Comparison of ENCODE assay signal across 17 mouse cellular contexts in genomic region chr15:98738796-98739195, GRCm38 (mm10). TPM values are rescaled to one million over a fixed set of nuclear protein-coding genes. Genes with fewer than 3 reads are reported as not detected.
DNase-seq lines count a peak whose midpoint lies in the region; ATAC-seq lines count a peak whose summit lies in the region.
"Had no signal": no experiment of that assay in that cellular context is flagged by ENCODE, and none has a peak within 500 bp of the region (broad histone marks: within the 10 kb centered on the region; RNA-seq: fewer than 3 reads in every experiment).

No protein-coding gene starts in this region.

- ATAC-seq in hindbrain, embryonic 11.5 days (ENCODE audit: low FRiP score): no peak
- ATAC-seq in lung, embryonic 15.5 days (ENCODE audit: borderline replicate concordance, extremely low read depth, low FRiP score, low TSS enrichment): no peak
- ATAC-seq in megakaryocyte progenitor cell, adult 5-6 weeks (replicated peaks; ENCODE audit: poor library complexity): peak; percentile 62
- ATAC-seq: Patski had no signal

- no peak overlapping the region for H3K4me2 ChIP-seq in hindbrain, embryonic 11.5 days (replicated peaks; ENCODE audit: low read depth, low read length)
- H3K4me2 ChIP-seq in lung, embryonic 15.5 days: no peak overlapping the region

- DNase-seq in hindbrain, embryonic 10.5 days (ENCODE audit: low spot score): peak; percentile 13
- no peak for DNase-seq in hindbrain, embryonic 11.5 days (ENCODE audit: low spot score)
- DNase-seq in lung, adult 18-20 months: no peak
- peak; percentile 38 for DNase-seq in R1 (ENCODE audit: low read depth, low spot score)
- no peak for DNase-seq in right cerebral cortex, postnatal 36 days (ENCODE audit: low spot score in 2 of 2)
- no peak for DNase-seq in spleen, adult 18-20 months
- DNase-seq: adrenal gland, adult 8-10 months; kidney, postnatal 4 days; thymus, postnatal 4 days had no signal

- H3K4me1 ChIP-seq in hindbrain, embryonic 10.5 days (replicated peaks): no peaks in the 10 kb centered on the region
- H3K4me1 ChIP-seq in hindbrain, embryonic 11.5 days (replicated peaks; ENCODE audit: control insufficient read depth, insufficient read depth, low read length): no peaks in the 10 kb centered on the region
- peaks cover 12% of the 10 kb centered on the region for H3K4me1 ChIP-seq in lung, embryonic 15.5 days

- peaks cover 93% of the 10 kb centered on the region for H3K36me3 ChIP-seq in hindbrain, embryonic 10.5 days
- H3K36me3 ChIP-seq in hindbrain, embryonic 11.5 days (ENCODE audit: control insufficient read depth, insufficient read depth, low read length): 0 out of 2 replicates have a peak, but pooled peaks cover 6% of the 10 kb centered on the region
- peaks cover 56% of the 10 kb centered on the region for H3K36me3 ChIP-seq in lung, embryonic 15.5 days

- no peak overlapping the region for H3K9ac ChIP-seq in hindbrain, embryonic 11.5 days (ENCODE audit: low read depth, low read length)
- no peak overlapping the region for H3K9ac ChIP-seq in lung, embryonic 15.5 days

- 65% methylated on average over 4 of the region's 4 CpGs for WGBS in hindbrain, embryonic 10.5 days
- 63% methylated on average over 4 of the region's 4 CpGs for WGBS in hindbrain, embryonic 11.5 days
- 63% methylated on average over 4 of the region's 4 CpGs for WGBS in lung, embryonic 15.5 days

- H3K4me3 ChIP-seq in hindbrain, embryonic 10.5 days: no peak overlapping the region
- H3K4me3 ChIP-seq in hindbrain, embryonic 11.5 days (ENCODE audit: low read depth, low read length): no peak overlapping the region
- no peak overlapping the region for H3K4me3 ChIP-seq in lung, embryonic 15.5 days
- H3K4me3 ChIP-seq: heart, embryonic 10.5 days; myocyte had no signal

- no peak overlapping the region for H3K27ac ChIP-seq in hindbrain, embryonic 10.5 days
- no peak overlapping the region for H3K27ac ChIP-seq in hindbrain, embryonic 11.5 days (ENCODE audit: low read depth, low read length)
- peak overlapping the region; percentile 29; the same call in 1 of the 2 replicates for H3K27ac ChIP-seq in lung, embryonic 15.5 days
- H3K27ac ChIP-seq: heart, embryonic 10.5 days; macrophage had no signal

- H3K27me3 ChIP-seq in hindbrain, embryonic 10.5 days (ENCODE audit: insufficient read depth, poor library complexity, severe bottlenecking): no peaks in the 10 kb centered on the region
- H3K27me3 ChIP-seq in hindbrain, embryonic 11.5 days (ENCODE audit: control insufficient read depth, insufficient read depth, low read length): no peaks in the 10 kb centered on the region
- no peaks in the 10 kb centered on the region for H3K27me3 ChIP-seq in lung, embryonic 15.5 days
- H3K27me3 ChIP-seq: Patski had no signal

- H3K9me3 ChIP-seq in hindbrain, embryonic 10.5 days: no peaks in the 10 kb centered on the region
- no peaks in the 10 kb centered on the region for H3K9me3 ChIP-seq in hindbrain, embryonic 11.5 days (ENCODE audit: control insufficient read depth, low read length)
- H3K9me3 ChIP-seq in lung, embryonic 15.5 days: no peaks in the 10 kb centered on the region
- H3K9me3 ChIP-seq: heart, embryonic 10.5 days had no signal

RNA-seq across cellular contexts. Expression of gene Fkbp11, which starts 10.8 kb away (rescaled TPM):
- polyA plus RNA-seq in hindbrain, embryonic 10.5 days (2016; fragmentation: Nextera tagmentation; extraction: Ambion mirVana): 12.9 and 15.9 TPM in 2 replicates
- 13.0 and 15.5 TPM in 2 replicates for polyA plus RNA-seq in hindbrain, embryonic 11.5 days (2014; fragmentation: Nextera tagmentation; extraction: Ambion mirVana)
- polyA plus RNA-seq in lung, embryonic 15.5 days (2015; fragmentation: Nextera tagmentation; extraction: Ambion mirVana): 30.0 and 32.6 TPM in 2 replicates
- total RNA-seq in megakaryocyte progenitor cell, adult 5-6 weeks (2015): 45.2 and 50.0 TPM in 2 replicates
- 35.5 and 62.3 TPM in 2 replicates for total RNA-seq in megakaryocyte progenitor cell, adult 5-6 weeks (2017)

RNA-seq across cellular contexts. Expression of gene Arf3, which starts 24.2 kb away (rescaled TPM):
- 42.6 and 45.1 TPM in 2 replicates for polyA plus RNA-seq in hindbrain, embryonic 10.5 days (2016; fragmentation: Nextera tagmentation; extraction: Ambion mirVana)
- polyA plus RNA-seq in hindbrain, embryonic 11.5 days (2014; fragmentation: Nextera tagmentation; extraction: Ambion mirVana): 32.3 and 33.2 TPM in 2 replicates
- polyA plus RNA-seq in lung, embryonic 15.5 days (2015; fragmentation: Nextera tagmentation; extraction: Ambion mirVana): 45.7 and 45.8 TPM in 2 replicates
- 32.3 and 35.2 TPM in 2 replicates for total RNA-seq in megakaryocyte progenitor cell, adult 5-6 weeks (2015)
- 32.2 and 36.9 TPM in 2 replicates for total RNA-seq in megakaryocyte progenitor cell, adult 5-6 weeks (2017)

RNA-seq across cellular contexts. Expression of gene Ccdc65, which starts 30.8 kb away (rescaled TPM):
- 1.7 and 3.1 TPM in 2 replicates for polyA plus RNA-seq in hindbrain, embryonic 10.5 days (2016; fragmentation: Nextera tagmentation; extraction: Ambion mirVana)
- polyA plus RNA-seq in hindbrain, embryonic 11.5 days (2014; fragmentation: Nextera tagmentation; extraction: Ambion mirVana): 2.4 and 3.0 TPM in 2 replicates
- polyA plus RNA-seq in lung, embryonic 15.5 days (2015; fragmentation: Nextera tagmentation; extraction: Ambion mirVana): 2.1 and 2.8 TPM in 2 replicates
- total RNA-seq in megakaryocyte progenitor cell, adult 5-6 weeks (2015): not detected in 2 replicates
- total RNA-seq in megakaryocyte progenitor cell, adult 5-6 weeks (2017): not detected in 2 replicates
- total RNA-seq: hematopoietic stem cell, adult 5-6 weeks had no signal

RNA-seq across cellular contexts. Expression of gene Wnt10b, which starts 39.2 kb away (rescaled TPM):
- 0.21 and 0.44 TPM in 2 replicates for polyA plus RNA-seq in hindbrain, embryonic 10.5 days (2016; fragmentation: Nextera tagmentation; extraction: Ambion mirVana)
- polyA plus RNA-seq in hindbrain, embryonic 11.5 days (2014; fragmentation: Nextera tagmentation; extraction: Ambion mirVana): 0.54 and 0.57 TPM in 2 replicates
- polyA plus RNA-seq in lung, embryonic 15.5 days (2015; fragmentation: Nextera tagmentation; extraction: Ambion mirVana): 0.10 TPM in 1 of 2 replicates, not detected in the other
- total RNA-seq in megakaryocyte progenitor cell, adult 5-6 weeks (2015): 0.22 TPM in 1 of 2 replicates, not detected in the other
- total RNA-seq in megakaryocyte progenitor cell, adult 5-6 weeks (2017): 0.54 TPM in 1 of 2 replicates, not detected in the other
- polyA plus RNA-seq: macrophage, Patski had no signal

RNA-seq across cellular contexts. Expression of gene Wnt1, which starts 50.9 kb away (rescaled TPM):
- 13.7 and 13.8 TPM in 2 replicates for polyA plus RNA-seq in hindbrain, embryonic 10.5 days (2016; fragmentation: Nextera tagmentation; extraction: Ambion mirVana)
- polyA plus RNA-seq in hindbrain, embryonic 11.5 days (2014; fragmentation: Nextera tagmentation; extraction: Ambion mirVana): 8.0 and 9.5 TPM in 2 replicates
- polyA plus RNA-seq in lung, embryonic 15.5 days (2015; fragmentation: Nextera tagmentation; extraction: Ambion mirVana): not detected in 2 replicates
- total RNA-seq in megakaryocyte progenitor cell, adult 5-6 weeks (2015): not detected in 2 replicates
- not detected in 2 replicates for total RNA-seq in megakaryocyte progenitor cell, adult 5-6 weeks (2017)
- total RNA-seq: adrenal gland, adult 8-10 months; hematopoietic stem cell, adult 5-6 weeks; left cerebral cortex, postnatal 10 days had no signal
- polyA plus RNA-seq: heart, embryonic 10.5 days; macrophage; Patski had no signal

Comparison
In these comparisons a context has a peak if more than half of its experiments do, and no peak if none do; other contexts are left out.
1. DNase-seq: peak in hindbrain, embryonic 10.5 days (single experiment) and R1 (single experiment); none in hindbrain, embryonic 11.5 days (single experiment), lung, adult 18-20 months (0 of 2), right cerebral cortex, postnatal 36 days (0 of 2) and spleen, adult 18-20 months (0 of 2).